Mouse (Mus musculus) right cerebral cortex, adult 18-20 months (tissue): ENCODE results near the gene Rbpj.

Experiments used
- DNase-seq: peaks from one replicate; pipeline ENCODE4 v3.0.0; 2022; ENCODE audit warnings: mixed read lengths

Gene Rbpj

GRCm38 (mm10) chr5:53469777-53470131, 3.8 kb downstream of the Rbpj start:
- no peak for DNase-seq

- DNase-seq: no peak
These were observed 4.5 kb downstream of the Rbpj start for GRCm38 (mm10) chr5:53470141-53471079.

- DNase-seq: no peak
These were observed 6.5 kb downstream of the Rbpj start for GRCm38 (mm10) chr5:53472485-53472884.

- no peak for DNase-seq
These were observed 13.2 kb downstream of the Rbpj start for GRCm38 (mm10) chr5:53479161-53479560.

GRCm38 (mm10) chr5:53479891-53480290, 13.9 kb downstream of the Rbpj start:
- no peak for DNase-seq

GRCm38 (mm10) chr5:53481021-53481420, 15.1 kb downstream of the Rbpj start:
- DNase-seq: no peak

- no peak for DNase-seq
These were observed 19.2 kb downstream of the Rbpj start for GRCm38 (mm10) chr5:53485069-53485628.

GRCm38 (mm10) chr5:53485934-53486475, 20.1 kb downstream of the Rbpj start:
- DNase-seq: no peak

- DNase-seq: no peak
These were observed 21.1 kb downstream of the Rbpj start for GRCm38 (mm10) chr5:53486966-53487592.

GRCm38 (mm10) chr5:53490697-53491099, 24.7 kb downstream of the Rbpj start:
- DNase-seq: no peak

GRCm38 (mm10) chr5:53493756-53494155, 27.8 kb downstream of the Rbpj start:
- no peak for DNase-seq

- peak; percentile 54 for DNase-seq
These were observed 28.7 kb downstream of the Rbpj start for GRCm38 (mm10) chr5:53494536-53495159.

GRCm38 (mm10) chr5:53496846-53497549, 31.0 kb downstream of the Rbpj start:
- no peak for DNase-seq

GRCm38 (mm10) chr5:53499571-53499970, 33.6 kb downstream of the Rbpj start:
- DNase-seq: no peak

GRCm38 (mm10) chr5:53500509-53501145, 34.7 kb downstream of the Rbpj start:
- DNase-seq: no peak

GRCm38 (mm10) chr5:53503261-53503660, 37.3 kb downstream of the Rbpj start:
- DNase-seq: no peak

GRCm38 (mm10) chr5:53505751-53506150, 39.8 kb downstream of the Rbpj start:
- no peak for DNase-seq

- no peak for DNase-seq
These were observed 41.4 kb downstream of the Rbpj start for GRCm38 (mm10) chr5:53507371-53507770.

- no peak for DNase-seq
These were observed 43.5 kb downstream of the Rbpj start for GRCm38 (mm10) chr5:53509465-53509864.

- DNase-seq: peak; percentile 48
These were observed 44.0 kb downstream of the Rbpj start for GRCm38 (mm10) chr5:53509927-53510326.

- no peak for DNase-seq
These were observed 45.5 kb downstream of the Rbpj start for GRCm38 (mm10) chr5:53511426-53511825.
